Mouse (Mus musculus) lung, postnatal 0 days (tissue): ENCODE results near the gene Cnot10.

ENCODE experiments used
- CTCF ChIP-seq: IDR thresholded peaks from 2 replicates; pipeline ENCODE4 v1.5.1; 2016; ENCODE audit warnings: antibody characterized with exemption, mild to moderate bottlenecking
- EP300 ChIP-seq: IDR thresholded peaks from 2 replicates; pipeline ENCODE4 v1.6.1; 2016; ENCODE audit warnings: antibody characterized with exemption, mild to moderate bottlenecking, control low read depth

- TF ChIP-seq EP300 (no peak), CTCF (no peak)
Observed at GRCm38 (mm10) chr9:114543882-114544753, 95.9 kb downstream of the Cnot10 start.
